Mouse (Mus musculus) frontal cortex, postnatal 36 days (tissue): Measurements from ENCODE around the gene Hnrnpr.

Experiments used
- DNase-seq, 2 experiments: peaks; one replicate each; pipeline ENCODE4 v3.0.0; 2022; ENCODE audit warnings: low spot score in 2 of 2

Hnrnpr gene

DNA sequence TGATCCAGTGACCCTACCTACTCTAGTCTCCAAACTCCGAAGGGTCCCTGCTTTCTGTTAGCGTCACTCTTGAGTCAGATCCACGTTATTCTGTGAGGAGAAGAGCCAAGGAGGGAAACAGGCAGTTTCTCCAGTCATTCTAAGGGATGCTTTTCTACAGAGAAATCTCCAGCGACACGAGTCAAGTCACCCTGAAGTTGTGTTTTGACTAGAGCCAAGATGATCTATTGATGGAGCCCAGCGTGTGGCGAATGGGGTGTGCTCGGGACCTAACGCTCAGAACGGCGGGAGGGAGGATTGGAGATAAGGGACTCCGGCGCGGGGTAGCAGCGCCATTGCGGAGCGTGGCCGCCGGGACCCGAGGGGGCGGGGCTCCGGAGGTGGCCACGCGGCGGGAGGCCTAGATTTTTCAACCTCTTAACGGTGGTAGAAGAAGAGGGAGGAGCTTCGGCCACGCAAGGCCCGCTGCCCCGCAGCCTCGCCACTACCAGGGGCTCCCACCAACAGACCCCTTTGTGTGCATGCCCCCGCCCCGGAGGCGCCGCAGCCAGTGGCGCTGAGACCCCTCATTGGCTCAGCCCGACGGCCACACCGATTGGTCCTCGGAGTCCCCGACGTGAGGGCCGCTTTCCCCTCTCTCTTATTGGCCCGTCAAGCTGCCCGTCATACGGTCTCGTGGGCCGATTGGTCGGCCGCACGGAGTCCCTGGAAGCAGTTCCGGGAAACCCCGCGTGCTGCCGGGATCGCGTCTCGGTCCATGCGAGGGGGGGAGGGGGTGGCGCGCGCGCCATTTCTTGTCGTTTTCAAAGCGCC lies at the start of gene Hnrnpr:
Gene Hnrnpr, plus strand, starts transcription at position 714 of the 813 bp plus-strand sequence.
- peak; percentile 99 for DNase-seq

DNA sequence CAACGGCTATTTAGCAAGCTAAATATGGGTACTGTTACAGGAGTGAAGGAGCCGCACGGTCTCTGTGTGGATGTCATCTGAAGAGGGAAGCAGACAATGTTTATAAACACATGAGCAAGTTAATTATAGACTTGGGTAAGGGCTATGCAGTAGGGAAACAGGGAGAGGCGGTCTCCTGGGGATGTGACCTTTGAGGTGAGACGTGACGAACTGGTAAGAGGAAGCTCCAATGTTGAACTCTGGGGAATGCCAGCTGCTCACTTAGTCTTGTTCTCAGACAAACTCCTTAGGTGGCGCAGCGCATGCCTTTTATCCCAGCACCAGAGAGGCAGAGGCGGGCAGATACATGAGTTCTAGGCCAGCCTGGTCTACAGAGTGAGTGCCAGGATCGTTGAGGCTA lies 48.8 kb upstream of the Hnrnpr start:
- no peak for DNase-seq

DNA sequence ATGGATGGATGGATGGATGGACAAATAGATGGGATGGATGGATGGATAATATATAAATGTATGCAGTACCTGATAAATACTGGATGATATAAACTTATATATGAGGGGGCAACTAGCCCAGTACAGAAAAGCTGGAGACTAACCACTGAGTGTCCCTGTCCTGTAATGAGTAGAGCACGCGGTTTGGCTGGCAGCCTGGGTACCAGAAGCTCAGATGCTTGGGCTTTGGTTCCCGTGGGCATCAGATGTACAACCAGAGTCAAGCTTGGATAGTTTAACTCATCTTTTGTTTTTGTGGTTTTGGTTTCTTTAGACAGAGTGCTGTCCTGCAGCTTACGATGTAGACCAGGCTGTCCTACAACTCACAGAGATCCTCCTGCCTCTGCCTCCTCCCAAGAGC lies 47.2 kb upstream of the Hnrnpr start:
- no peak for DNase-seq

DNA sequence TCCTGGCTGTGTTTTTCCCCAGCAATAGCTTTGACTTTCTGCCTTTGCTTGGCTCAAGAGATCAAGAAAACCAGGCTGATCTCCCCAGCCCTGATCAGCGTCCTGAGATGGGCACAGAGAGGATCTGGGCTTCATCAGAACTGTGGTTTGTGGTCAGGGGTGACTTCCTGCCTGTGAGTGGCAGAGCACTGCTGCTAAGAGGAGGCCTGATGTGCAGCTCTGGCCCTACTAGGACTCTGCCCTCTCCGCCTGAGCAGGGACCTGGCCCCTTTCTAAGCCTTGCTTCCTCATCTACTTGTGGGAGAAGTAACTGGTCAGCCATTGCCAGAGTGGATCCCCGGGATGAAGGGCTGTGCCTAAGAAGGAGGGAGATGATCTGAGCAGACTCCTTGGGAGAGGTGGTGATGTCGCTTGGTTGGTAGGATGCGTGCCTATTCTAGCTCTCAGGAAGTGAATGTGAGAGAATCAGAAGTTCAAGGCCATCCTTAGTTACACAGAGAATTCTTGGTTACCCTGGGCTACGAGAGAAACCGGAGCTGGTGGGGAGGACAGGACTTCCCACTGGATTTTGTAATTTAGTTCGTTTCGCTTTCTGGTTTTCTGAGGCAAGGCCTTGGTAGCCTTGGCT lies 43.9 kb upstream of the Hnrnpr start:
- DNase-seq: no peak

DNA sequence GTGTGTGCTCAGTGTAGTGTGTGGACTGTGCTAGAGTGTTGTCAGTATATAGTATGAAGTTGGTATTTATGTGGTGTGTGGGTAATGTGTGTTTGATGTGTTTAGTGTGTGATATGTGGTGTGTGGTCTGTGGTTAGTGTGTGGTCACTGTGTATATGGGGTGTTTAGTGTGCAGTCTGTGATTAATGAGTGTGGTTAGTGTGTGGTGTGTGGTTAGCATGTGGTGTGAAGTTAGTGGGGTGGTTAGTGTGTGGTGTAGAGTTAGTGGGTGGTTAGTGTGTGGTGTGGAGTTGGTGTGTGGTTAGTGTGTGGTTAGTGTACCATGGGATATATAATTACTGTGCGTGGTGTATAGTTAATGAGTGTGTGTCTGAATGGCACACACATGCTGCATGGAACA lies 41.8 kb upstream of the Hnrnpr start:
- DNase-seq: no peak

DNA sequence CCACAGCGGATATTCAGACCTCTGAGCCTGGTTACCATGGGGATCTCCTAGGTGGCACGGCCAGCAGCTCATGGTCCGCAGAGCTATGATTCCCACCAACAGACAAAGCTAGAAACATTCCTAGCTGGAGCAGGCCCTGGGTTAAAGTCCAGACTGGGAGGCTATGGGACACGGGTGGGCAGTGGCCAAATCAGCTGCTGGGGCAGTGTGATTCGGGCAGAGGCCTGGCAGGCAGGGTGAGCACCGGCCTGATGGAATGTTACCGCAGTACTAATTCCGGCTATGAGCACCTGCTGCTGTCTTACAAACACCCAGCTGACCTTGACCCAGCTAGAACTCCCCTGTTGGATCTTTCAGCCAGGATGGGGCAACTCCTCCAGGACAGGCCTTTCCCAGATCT lies 40.1 kb upstream of the Hnrnpr start:
- DNase-seq: no peak

DNA sequence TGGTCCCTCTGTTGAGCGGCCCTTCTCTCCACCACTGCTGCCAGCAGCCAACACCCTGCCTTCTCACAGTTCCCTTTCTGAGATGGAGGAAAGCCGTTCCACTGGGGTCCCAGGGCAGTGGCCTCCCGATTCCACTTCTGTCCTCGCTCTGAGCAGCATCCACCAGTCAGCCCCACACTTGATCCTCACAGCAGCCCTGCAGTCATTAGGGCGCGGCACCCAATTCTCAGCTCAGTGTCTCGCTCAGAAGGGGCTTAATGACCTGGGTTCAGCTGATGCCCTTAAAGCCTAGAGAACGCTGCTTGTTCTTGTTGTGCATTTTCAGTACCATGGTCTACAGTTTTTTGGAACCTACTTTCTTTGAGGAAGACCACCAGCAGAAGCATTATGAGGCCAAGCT lies 29.6 kb upstream of the Hnrnpr start:
- DNase-seq: no peak

DNA sequence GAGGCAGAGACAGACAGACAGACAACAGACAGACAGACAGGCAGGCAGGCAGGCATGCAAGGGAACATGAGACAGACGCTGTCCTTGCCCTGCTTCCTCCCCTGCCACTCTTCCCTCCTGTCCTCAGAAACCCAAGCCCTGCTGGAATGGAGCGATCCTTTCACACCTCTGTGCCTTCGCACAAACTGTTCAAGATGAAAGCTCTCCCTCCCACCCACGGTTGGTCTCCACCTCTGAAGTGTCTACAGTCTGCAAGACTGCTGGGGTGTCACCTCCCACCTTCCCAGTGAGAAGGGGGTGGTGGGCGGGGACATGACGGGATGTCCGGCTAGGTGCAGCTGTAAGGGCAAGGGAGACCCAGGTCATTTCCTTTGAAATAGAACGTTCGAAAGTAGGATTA lies 29.1 kb upstream of the Hnrnpr start:
- DNase-seq: peak; percentile 61 to 78

DNA sequence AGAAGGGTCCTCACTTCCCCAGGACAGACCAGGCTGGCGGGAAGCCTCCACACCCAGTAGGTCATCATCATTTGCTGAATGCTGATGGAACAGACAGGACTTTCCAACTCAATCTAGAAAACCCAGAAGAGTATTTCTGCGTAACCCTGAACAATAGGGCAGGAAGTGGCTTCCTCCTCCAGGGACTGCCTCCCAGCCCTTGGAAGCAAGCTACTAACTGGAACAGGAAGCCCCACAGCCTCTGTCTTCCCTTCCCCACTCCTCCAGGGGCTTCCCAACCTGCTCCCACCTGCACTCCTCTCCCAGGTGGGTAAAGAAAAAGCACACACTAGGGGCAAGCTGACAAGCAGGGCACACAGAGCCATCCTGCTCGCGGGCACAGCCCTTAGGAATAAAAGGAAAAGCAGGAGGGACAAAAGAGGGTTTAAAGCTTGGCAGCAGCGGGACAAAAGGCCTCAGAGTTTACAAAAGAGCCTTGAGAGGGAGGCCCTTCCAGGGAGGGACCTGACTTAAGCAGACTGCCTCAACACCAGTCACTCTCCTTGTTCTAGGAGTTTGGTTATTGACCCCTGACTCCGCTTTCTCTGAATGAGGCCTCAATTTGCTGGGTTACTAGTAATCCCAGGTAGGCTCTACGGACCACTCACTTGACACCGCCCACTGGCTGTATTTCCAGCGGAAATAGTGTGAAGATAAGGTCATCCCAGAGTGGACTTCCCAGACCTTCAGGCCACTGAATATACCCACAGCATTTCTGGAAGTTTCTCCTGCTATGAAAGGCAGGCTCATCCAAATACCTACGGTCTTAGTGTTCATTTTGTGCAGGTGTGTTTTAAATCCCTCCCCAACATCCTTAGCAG lies 27.9 kb upstream of the Hnrnpr start:
- no peak for DNase-seq

DNA sequence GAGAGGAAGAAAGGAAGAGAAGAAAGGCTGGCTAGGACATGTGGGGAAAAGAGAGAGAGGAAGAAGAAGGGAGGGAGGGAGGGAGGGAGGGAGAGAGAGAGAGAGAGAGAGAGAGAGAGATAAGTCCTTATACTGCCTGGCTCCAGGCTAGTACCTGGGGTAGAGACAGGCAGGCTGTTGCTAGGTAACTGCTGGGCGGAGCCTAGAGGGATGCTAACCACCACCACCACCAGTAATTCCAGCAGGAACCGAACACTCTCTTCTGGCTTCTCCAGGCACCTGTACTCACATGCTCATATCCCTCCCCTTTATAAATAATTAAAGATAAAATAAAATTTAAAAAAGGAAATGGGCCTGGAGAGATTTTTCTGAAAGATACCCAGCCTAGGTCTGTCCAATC lies 27.0 kb upstream of the Hnrnpr start:
- no peak for DNase-seq

DNA sequence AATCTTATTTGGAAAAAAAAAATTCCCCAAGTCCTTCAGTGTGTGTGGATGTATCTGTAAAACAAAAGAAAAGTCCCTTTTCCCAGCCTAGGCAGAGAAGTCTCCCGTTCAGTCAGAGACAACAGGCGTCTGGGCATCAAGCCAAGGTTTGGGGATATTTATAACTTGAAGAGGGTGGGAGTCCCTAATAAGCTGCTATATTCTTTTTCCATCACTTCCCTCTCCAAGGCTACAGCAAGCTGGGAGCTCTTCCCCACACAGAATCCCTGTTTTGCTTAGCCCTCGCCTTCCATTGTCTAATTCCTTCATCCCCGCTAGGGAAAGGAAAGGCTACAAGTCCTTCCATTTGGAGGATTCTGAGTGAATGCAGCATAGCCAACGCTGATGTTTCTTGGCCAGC lies 26.3 kb upstream of the Hnrnpr start, which contains the start of gene Zfp46:
Gene Zfp46, plus strand, starts transcription at position 229 of the 400 bp plus-strand sequence.
- DNase-seq: peak; percentile 77 to 89

DNA sequence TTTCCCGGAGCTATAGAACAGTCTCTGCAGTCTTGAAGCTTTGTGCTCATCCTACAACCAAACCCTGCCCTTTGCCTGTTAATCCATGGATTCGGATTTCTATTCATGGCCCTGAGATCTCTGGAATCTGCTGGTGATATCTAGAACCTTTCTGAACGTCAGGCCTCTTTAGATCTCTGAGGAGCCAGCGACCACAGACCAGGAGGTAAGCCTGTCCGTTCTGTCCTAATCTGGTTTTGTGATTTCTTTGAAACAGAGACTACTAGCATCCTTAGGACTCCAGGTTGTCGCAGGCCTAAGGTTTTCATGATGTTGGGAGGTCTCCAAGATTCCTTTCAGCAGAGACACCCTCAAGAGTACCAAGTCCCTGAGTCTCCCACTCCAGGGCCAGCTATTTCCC lies 25.9 kb upstream of the Hnrnpr start:
- peak in 1 of 2 experiments; percentile 31 for DNase-seq

DNA sequence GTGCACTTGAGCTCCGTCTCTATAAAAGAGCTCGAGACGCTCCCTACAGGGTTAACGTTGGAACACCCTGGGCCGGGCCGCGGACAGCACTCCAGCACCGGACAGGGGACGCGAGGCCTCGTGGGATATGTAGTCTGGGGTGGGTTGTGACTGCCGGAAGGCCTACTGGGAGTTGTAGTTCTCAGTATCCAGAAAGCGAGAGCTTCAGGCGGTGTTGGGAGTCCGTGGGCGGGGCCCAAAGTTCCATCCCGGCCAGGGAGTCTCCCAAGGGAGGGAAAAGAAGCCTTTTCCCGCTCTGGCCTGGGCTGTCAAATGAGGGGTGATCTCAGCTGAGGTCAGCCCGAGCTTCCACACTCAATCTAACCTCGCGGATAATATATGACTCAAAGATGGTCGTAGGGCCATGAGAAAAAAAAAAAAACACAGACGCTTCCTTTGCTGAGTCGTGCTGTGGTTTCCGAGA lies 25.4 kb upstream of the Hnrnpr start:
- peak; percentile 94 to 96 for DNase-seq

DNA sequence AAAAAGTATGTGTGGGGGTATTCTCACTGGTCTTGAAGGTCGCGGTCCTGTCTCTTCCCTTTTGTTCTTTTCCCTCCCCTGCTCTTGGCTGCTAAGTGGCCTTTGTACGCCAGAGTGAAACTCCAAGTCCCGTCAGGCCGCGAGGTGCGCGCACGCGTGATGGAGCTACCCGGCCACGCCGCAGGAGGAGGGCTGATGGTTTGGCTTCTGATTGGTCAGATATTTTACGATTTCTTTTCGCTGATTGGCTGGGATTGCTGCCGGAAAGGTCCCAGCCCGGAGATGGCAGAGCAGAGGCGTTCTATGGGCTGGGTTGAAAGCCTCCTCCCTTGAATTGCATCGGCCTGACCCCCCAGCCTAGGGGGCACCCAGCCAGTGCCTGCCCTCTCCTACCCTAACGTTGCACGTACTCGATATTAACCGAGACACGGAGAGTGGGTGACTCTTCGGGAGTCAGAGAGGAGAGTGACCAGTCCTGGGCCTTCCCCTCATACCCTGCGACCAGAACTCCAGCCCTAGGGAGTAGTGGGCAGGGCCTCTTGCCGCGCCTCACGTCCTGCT lies 24.9 kb upstream of the Hnrnpr start:
- peak; percentile 95 to 97 for DNase-seq

DNA sequence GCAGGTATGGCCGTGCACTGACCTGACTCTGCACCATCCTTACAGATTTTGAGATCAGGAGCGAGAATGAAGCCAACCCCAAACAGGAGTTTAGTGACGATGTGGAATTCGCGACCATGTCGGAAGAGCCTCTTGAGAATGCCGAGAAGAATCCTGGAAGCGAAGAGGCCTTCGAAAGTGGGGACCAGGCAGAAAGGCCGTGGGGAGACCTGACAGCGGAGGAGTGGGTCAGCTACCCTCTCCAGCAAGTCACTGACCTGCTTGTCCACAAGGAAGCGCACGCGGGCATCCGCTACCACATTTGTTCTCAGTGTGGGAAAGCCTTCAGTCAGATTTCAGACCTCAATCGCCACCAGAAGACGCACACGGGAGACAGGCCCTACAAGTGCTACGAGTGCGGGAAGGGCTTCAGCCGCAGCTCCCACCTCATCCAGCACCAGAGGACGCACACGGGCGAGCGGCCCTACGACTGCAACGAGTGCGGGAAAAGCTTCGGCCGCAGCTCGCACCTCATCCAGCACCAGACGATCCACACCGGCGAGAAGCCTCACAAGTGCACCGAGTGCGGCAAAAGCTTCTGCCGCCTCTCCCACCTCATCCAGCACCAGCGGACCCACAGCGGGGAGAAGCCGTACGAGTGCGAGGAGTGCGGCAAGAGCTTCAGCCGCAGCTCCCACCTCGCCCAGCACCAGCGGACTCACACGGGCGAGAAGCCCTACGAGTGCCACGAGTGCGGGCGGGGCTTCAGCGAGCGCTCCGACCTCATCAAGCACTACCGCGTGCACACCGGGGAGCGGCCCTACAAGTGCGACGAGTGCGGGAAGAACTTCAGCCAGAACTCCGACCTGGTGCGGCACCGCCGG lies 20.6 kb upstream of the Hnrnpr start:
- DNase-seq: no peak

DNA sequence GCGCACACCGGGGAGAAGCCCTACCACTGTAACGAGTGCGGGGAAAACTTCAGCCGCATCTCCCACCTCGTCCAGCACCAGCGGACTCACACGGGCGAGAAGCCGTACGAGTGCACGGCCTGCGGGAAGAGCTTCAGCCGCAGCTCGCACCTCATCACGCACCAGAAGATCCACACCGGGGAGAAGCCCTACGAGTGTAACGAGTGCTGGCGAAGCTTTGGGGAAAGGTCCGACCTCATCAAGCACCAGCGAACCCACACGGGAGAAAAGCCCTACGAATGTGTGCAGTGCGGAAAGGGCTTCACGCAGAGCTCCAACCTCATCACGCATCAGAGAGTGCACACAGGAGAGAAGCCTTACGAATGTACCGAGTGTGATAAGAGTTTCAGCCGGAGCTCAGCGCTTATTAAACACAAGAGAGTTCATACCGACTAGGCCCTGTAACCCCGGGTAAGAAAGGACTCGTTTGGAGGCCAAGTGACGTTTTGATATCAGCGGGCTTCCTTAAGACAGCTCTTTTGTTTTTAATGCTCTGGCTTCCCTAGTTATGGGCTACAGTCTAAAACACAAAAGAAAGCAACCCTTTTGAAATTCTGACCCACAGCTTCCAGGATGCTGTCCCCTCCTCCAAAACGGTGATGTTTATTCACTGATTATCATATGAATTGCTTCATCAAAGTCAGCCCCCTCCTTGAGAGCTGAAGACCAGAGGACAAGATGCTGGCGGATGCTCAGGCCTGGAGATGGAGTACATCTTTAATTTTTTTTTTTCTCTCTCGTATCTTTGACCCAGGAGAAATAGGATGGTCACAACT lies 19.8 kb upstream of the Hnrnpr start:
- DNase-seq: no peak

DNA sequence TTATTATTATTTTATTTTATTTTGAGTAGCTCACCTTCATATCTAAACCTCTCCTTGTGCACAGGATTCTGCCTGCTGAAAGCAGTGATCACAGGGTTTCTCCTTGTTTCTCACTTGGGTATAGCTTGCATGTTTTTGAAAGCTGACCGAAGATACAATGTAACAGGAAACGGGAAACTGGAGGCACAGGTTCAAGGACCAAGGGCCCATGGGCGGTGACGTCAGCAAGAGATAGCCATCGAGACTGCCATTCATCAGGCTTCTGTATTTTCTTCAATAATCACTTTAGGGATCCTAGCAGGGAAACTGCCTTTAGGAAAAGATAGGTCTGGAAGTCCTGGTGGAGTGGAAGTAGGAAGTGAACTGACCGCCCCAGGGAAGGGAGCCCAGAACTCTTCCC lies 19.1 kb upstream of the Hnrnpr start:
- no peak for DNase-seq

DNA sequence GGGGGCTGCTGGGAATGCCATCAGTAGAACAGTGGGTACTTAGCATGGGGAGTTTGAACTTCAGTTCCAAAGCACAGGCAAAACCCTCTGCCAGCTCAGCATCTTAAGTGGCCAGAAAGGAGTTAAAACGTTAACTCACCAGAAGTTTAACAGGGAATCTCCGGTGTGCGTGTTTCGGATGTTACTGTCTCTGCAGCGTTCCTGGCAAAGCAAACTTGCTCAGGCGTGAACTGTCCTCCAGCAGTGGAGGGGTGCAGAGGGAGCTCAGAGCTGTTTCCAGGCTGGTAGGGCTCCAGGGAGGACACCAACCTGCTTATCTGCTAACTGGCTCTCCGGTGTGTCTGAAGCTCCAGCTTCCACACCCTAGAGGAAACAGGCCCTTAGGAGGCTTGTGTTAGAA lies 14.8 kb upstream of the Hnrnpr start:
- no peak for DNase-seq

DNA sequence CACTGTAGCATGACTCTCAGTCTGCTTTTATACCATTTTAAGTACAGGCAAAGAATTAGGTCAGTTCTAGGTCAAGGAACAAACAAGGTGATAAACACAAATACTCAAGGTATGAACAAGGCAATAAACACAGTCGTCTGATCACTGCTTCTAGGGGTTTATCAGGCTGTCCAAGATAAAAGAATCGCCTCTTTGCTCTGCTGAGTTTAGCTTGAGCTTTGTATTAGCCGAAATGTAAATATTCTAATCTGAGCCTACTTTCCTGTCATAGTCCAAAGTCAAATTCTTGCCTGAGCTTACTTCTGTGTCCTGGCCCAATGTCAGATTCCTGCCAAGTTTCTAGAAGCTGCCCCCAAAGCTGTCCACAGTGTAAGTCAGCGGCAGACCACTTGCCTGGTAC lies 8.3 kb upstream of the Hnrnpr start:
- DNase-seq: no peak

DNA sequence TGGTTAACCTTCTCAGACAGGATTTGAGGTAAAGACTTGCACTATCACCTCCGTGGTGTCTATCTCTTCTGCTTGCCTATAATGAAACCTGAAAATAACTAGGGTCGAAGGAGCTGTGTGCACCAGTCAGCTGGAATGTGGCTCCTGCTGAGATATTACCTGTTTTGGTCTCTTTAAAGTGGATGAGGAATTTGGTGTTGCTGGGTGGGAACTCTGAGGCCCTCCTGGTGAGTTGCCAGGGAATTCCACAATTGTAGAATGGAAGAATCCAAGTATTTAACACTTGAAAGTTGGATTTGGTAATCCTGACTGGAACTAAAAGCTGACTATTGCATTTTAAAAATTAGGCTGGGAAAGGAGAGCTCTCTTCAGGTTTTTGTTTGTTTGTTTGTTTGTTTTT lies 6.6 kb upstream of the Hnrnpr start:
- DNase-seq: no peak
